Mouse (Mus musculus): ENCODE measurements around the gene Gns.

DNA sequence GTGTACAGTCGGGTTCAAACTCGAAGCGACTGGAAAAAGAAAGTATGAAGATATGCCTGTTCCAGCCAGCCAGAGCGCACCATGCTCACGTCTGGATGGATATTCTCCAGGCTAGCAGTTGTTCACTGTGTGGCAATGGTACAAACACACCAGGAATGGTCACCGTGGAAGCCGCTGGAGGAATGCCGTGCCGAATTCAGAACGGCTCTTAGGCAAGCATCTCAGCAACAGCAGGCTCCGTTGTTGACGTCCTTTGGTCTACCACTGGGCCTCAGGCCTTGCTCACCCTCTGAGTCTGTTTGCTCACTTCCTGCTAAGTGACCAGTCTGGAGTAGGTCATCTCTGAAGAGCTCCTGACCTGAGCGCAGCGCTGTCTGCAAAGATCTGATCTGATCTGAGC lies 53.9 kb downstream of the Gns start:
- TF ChIP-seq CTCF (IDR thresholded peaks at IDR 0.05) (no peak), EP300 (IDR thresholded peaks at IDR 0.05) (no peak)

Data from lung, postnatal 0 days (tissue).